Comparison of ENCODE assay signal across 14 mouse cellular contexts in genomic region chr11:9388520-9388919, GRCm38 (mm10).
"Had no signal": no experiment of that assay in that cellular context is flagged by ENCODE, and none has a peak within 500 bp of the region (broad histone marks: within the 10 kb centered on the region; RNA-seq: fewer than 3 reads in every experiment).

No protein-coding gene starts in this region.

- H3K27ac ChIP-seq: midbrain, embryonic 10.5 days; midbrain, embryonic 12.5 days; neural tube, embryonic 12.5 days had no signal

- H3K4me1 ChIP-seq: midbrain, embryonic 10.5 days; midbrain, embryonic 12.5 days; neural tube, embryonic 12.5 days had no signal

- H3K4me3 ChIP-seq: midbrain, embryonic 10.5 days; midbrain, embryonic 12.5 days; myocyte; neural tube, embryonic 12.5 days had no signal

- H3K36me3 ChIP-seq: midbrain, embryonic 10.5 days; midbrain, embryonic 12.5 days; neural tube, embryonic 12.5 days had no signal

- ATAC-seq: midbrain, embryonic 16.5 days had no signal

- H3K9me3 ChIP-seq: midbrain, embryonic 10.5 days; midbrain, embryonic 12.5 days; neural tube, embryonic 12.5 days had no signal

- H3K4me2 ChIP-seq: lung, embryonic 14.5 days; midbrain, embryonic 12.5 days; neural tube, embryonic 12.5 days had no signal

- DNase-seq: lung, adult 18-20 months; lung, embryonic 14.5 days; lung, postnatal 10 days; lung, postnatal 4 days; midbrain, embryonic 14.5 days; right cerebral cortex, postnatal 14 days; thymus, adult 18-20 months; thymus, postnatal 14 days; thymus, postnatal 36 days had no signal

- H3K27me3 ChIP-seq: midbrain, embryonic 12.5 days; neural tube, embryonic 12.5 days had no signal

- H3K9ac ChIP-seq: lung, embryonic 14.5 days; midbrain, embryonic 12.5 days; neural tube, embryonic 12.5 days had no signal
